Mouse (Mus musculus): ENCODE data around the gene Rpa1. TPM values are rescaled to one million over a fixed set of nuclear protein-coding genes. Genes with fewer than 3 reads are reported as not detected.
A peak's percentile ranks its signal among the peaks of the same experiment; 100 is the strongest.

The Rpa1 gene
- polyA plus RNA-seq, 1 experiment, result 17.1 TPM

DNA sequence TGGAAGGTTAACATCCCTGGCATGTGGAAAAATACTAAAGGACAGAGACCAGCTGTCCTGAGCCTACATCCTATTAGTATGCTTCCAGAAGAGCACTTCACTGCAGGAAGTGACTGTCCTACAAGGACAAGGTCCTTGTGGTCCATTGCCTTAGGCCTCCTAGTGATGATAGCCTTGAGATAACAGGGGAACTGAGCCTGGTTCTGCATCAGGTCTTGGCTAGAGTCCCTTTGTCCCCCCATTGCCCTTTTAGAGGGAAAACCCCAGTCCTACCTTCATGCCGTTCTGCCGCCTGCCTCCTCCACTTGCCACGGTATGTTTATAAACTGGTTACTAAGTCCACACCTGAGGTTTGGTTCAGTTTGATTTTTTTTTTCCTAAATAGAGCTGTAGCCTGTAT is 85.9 kb downstream of the Rpa1 start:
- Histone ChIP-seq H3K4me3 (replicated peaks; ENCODE audit: extremely low read depth, low read depth, low read length) (no peak overlapping the region), H3K4me1 (ENCODE audit: control insufficient read depth, insufficient read depth, low read length) (peaks cover 3% of the 10 kb centered on the region; the same call in 1 of the 2 replicates)
- DNase-seq, result no peak
- no peak for TF ChIP-seq POLR2A (IDR thresholded peaks at IDR 0.05; ENCODE audit: borderline replicate concordance, extremely low read depth, low read depth, low read length)
- no peak for TF ChIP-seq CTCF (IDR thresholded peaks at IDR 0.05; ENCODE audit: insufficient read depth, low read length)
- WGBS, result 68% methylated on average over 3 of the region's 3 CpGs

DNA sequence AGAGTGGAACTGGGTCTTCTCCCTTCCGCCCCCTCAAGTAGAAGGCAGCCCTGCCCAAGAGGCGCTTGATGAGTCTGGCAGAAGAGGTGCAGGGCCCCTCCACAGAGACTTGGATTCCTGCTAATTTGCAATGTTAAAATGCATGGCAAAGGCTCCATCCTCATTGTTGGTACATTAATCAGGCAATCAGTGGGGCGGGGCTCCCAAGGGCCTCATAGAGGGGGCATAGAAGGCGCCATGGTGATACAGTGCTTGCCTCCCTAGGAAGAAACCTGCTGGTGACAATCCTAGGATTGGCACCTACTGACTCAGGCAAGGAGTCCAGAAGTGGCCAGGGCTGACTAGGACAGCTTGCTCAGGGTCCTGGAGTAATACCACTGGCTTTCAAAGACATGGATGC is 86.4 kb downstream of the Rpa1 start:
- DNase-seq, result no peak
- WGBS, result 94% methylated on average over 4 of the region's 4 CpGs
- TF ChIP-seq POLR2A (IDR thresholded peaks at IDR 0.05; ENCODE audit: borderline replicate concordance, extremely low read depth, low read depth, low read length) (no peak), CTCF (IDR thresholded peaks at IDR 0.05; ENCODE audit: insufficient read depth, low read length) (no peak)
- Histone ChIP-seq H3K4me1 (ENCODE audit: control insufficient read depth, insufficient read depth, low read length) (peaks cover 3% of the 10 kb centered on the region; the same call in 1 of the 2 replicates), H3K4me3 (replicated peaks; ENCODE audit: extremely low read depth, low read depth, low read length) (no peak overlapping the region)

DNA sequence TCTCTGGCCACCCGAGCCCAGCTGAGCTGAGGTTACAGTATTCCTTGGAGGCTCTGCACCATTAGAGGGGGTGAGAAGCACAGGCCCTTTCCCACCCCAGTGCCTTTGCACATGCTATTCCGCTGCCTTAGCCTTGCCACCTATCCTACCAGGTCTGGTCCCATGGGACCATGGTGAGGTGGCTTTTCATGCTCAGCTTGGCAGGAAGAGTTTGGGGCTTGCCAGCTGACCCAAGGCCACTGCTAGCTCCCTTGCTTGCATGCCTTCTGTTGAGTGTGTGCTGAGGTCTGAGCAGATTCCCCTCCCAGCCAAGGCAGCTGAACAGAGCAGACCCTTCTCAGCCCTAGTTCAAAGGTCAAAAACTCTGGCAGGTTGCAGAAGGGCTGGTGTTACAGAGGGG is 87.1 kb downstream of the Rpa1 start:
- Histone ChIP-seq H3K4me1 (ENCODE audit: control insufficient read depth, insufficient read depth, low read length) (peaks cover 3% of the 10 kb centered on the region; the same call in 1 of the 2 replicates), H3K4me3 (replicated peaks; ENCODE audit: extremely low read depth, low read depth, low read length) (no peak overlapping the region)
- 82% methylated on average over 2 of the region's 2 CpGs for WGBS
- DNase-seq, result no peak
- TF ChIP-seq CTCF (IDR thresholded peaks at IDR 0.05; ENCODE audit: insufficient read depth, low read length), result no peak
- TF ChIP-seq POLR2A (IDR thresholded peaks at IDR 0.05; ENCODE audit: borderline replicate concordance, extremely low read depth, low read depth, low read length), result no peak

DNA sequence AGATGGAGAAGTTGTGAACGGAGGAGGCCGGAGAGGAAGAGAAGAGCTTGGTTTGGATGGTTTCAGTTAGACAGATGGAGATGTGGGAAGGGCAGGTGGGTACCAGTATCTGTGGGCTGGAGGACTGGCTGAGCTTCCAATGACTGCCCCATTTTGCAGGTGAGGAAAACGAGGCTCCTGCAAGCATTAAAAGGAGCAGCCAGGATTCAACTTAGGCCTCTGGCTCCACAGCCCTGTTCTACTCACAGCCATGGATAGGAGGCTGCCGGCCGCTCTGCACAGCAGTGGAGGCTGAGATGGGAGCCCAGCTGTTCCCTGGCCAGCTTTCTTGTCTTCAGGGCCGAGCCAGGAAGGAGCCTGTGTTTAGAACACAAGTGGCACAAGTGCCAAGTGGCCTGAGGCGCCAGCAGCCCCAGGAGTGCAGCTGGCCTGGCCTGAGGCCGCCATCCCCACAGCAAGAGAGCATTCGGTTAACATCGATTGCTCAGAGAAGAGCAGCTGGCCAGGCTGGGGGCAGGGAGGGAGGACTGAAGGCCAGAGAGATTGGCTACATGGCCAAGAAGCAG is 88.0 kb downstream of the Rpa1 start:
- H3K4me1 ChIP-seq (ENCODE audit: control insufficient read depth, insufficient read depth, low read length), result peaks cover 5% of the 10 kb centered on the region; the same call in 1 of the 2 replicates
- 58% methylated on average over 10 of the region's 10 CpGs for whole genome bisulfite sequencing
- no peak for DNase-seq
- no peak overlapping the region for H3K4me3 ChIP-seq (replicated peaks; ENCODE audit: extremely low read depth, low read depth, low read length)
- TF ChIP-seq POLR2A (IDR thresholded peaks at IDR 0.05; ENCODE audit: borderline replicate concordance, extremely low read depth, low read depth, low read length), result no peak
- no peak for TF ChIP-seq CTCF (IDR thresholded peaks at IDR 0.05; ENCODE audit: insufficient read depth, low read length)

DNA sequence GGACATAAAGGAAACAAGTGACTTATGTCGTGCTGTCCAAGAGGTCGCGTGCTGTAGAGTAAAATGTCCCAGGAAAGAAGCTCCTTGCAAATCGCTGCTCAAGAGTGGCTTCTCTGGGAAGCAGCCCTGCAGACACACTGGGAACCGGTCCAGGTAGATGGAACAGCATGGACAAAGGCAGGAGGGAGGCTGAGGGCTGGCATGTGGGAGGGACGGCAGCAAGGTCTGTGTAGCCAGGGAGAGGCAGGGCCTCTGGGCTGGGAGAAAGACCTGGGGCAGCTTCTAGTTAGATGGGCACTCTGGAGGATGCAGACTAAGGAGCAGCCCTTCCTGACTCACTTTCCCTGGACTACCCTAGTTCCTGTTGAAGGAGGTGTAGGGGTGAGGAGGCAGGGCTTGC is 88.7 kb downstream of the Rpa1 start:
- TF ChIP-seq CTCF (IDR thresholded peaks at IDR 0.05; ENCODE audit: insufficient read depth, low read length), result no peak
- no peak for TF ChIP-seq POLR2A (IDR thresholded peaks at IDR 0.05; ENCODE audit: borderline replicate concordance, extremely low read depth, low read depth, low read length)
- WGBS, result 66% methylated on average over 6 of the region's 6 CpGs
- no peak overlapping the region for H3K4me3 ChIP-seq (replicated peaks; ENCODE audit: extremely low read depth, low read depth, low read length)
- no peak for DNase-seq
- H3K4me1 ChIP-seq (ENCODE audit: control insufficient read depth, insufficient read depth, low read length), result peaks cover 10% of the 10 kb centered on the region

DNA sequence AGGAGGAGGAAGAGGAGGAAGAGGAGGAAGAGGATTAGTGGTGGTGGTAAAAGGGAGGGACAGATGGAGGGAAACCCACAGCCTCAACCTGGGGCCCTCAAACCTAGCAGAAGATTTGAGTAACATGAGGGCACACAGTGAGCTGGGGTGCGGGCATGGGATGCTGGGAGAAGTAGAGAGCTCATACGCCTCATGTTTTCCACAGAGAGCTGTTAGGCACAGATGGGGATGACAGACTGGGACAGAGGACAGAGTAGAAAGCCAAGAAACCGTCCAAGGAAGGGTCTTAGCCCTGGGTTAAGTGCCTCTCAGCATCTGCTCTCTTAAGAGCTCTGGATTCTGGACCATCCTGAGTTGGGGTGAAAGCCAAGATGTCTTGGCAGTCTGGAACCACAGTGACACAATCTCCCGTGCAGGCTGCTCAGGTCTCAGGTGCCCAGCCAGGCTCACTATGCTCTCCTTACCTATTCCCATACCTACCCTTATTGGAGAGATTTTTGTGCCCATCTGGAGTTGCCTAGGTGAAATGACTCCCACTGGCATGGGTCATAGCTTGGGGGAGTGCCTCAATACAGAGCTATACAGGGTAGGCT is 91.0 kb downstream of the Rpa1 start:
- DNase-seq, result no peak
- Histone ChIP-seq H3K4me1 (ENCODE audit: control insufficient read depth, insufficient read depth, low read length) (peaks cover 7% of the 10 kb centered on the region; the same call in 1 of the 2 replicates), H3K4me3 (replicated peaks; ENCODE audit: extremely low read depth, low read depth, low read length) (no peak overlapping the region)
- TF ChIP-seq POLR2A (IDR thresholded peaks at IDR 0.05; ENCODE audit: borderline replicate concordance, extremely low read depth, low read depth, low read length), result no peak
- no peak for TF ChIP-seq CTCF (IDR thresholded peaks at IDR 0.05; ENCODE audit: insufficient read depth, low read length)
- 84% methylated on average over 4 of the region's 4 CpGs for WGBS

DNA sequence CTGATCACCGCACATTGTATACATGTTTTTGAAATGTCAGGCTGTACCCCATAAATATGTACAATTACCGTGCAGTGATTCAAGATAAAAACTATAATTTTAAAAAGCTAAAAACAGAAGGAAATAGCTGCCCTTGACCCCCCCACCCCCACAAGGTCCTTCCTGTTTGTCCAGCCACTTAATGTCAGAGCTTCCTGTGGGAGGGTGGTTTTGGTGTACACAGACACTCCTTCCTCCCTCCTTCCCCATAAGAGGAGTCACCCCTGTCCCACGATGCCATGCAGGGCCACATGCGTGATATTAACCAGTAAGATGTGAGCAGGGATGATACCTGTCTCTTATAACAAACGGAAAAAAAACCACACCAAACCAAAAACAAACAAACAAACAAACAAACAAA is 92.8 kb downstream of the Rpa1 start:
- TF ChIP-seq POLR2A (IDR thresholded peaks at IDR 0.05; ENCODE audit: borderline replicate concordance, extremely low read depth, low read depth, low read length) (no peak), CTCF (IDR thresholded peaks at IDR 0.05; ENCODE audit: insufficient read depth, low read length) (no peak)
- Histone ChIP-seq H3K4me3 (replicated peaks; ENCODE audit: extremely low read depth, low read depth, low read length) (no peak overlapping the region), H3K4me1 (ENCODE audit: control insufficient read depth, insufficient read depth, low read length) (peaks cover 7% of the 10 kb centered on the region; the same call in 1 of the 2 replicates)
- DNase-seq, result no peak
- WGBS, result 47% methylated on average over 5 of the region's 5 CpGs

DNA sequence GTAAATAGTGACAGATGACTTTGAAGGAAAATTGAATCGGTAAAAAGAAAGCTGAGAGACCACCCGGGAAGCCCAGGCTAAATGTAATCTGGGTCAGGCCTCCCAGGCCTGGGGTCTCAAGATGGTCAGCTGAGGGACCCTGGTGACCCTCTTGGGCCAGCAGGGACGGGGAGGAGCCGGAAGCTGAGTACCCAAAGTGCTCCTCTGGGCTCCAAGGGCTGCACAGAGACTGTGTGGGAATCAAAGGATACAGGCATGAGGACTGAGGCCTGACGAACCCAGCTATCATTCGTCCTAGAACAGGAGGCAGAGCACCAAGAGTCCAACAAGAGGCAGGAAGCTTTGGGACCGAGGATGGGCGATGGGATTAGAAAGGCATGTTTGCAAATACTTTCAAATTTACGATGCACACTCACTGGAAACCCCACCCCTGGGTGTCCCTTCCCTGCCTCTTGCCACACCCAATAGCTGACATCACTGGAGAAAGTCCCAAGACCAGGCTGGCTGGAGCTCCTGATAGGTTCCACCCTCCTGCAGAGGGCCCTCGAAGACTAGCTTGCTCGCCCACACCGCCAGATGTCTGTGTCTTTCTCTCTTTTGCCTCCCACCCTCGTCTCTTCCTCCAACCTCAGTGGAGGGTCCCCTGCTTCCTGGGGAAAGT is 93.7 kb downstream of the Rpa1 start:
- H3K4me3 ChIP-seq (replicated peaks; ENCODE audit: extremely low read depth, low read depth, low read length), result no peak overlapping the region
- 0 out of 2 replicates have a peak, but pooled peaks have one; percentile 19 for TF ChIP-seq CTCF (IDR thresholded peaks at IDR 0.05; ENCODE audit: insufficient read depth, low read length)
- peak; percentile 23; the same call in 1 of the 2 replicates for TF ChIP-seq POLR2A (IDR thresholded peaks at IDR 0.05; ENCODE audit: borderline replicate concordance, extremely low read depth, low read depth, low read length)
- DNase-seq, result peak; percentile 50
- 41% methylated on average over 13 of the region's 13 CpGs for WGBS
- peaks cover 7% of the 10 kb centered on the region; the same call in 1 of the 2 replicates for H3K4me1 ChIP-seq (ENCODE audit: control insufficient read depth, insufficient read depth, low read length)

DNA sequence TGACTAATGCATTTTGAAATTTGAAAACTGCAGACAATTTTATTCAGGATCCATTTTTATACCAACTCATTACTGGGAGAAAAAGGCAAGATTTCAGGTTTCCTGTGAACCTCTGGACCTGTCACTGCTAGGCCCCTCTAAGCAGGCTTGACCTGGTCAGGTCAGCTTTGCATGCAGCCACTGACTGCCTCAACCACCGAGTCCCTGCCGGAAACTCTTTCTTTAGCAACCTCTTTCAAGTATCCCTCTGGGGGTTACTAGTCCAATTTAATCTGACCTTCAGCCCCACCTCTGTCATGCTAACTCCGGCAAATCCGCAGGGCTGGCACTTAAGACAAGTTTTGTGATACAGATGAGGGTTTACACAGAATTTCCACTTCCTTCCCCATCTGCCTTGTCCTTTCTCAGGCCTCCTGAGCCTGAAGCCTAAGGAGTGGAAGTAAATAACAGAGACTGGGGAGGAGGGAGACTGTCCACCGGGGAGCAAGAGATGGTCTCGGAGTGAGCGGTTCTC is 96.5 kb downstream of the Rpa1 start:
- Histone ChIP-seq H3K4me3 (replicated peaks; ENCODE audit: extremely low read depth, low read depth, low read length) (no peak overlapping the region), H3K4me1 (ENCODE audit: control insufficient read depth, insufficient read depth, low read length) (peaks cover 7% of the 10 kb centered on the region; the same call in 1 of the 2 replicates)
- WGBS, result 55% methylated on average over 7 of the region's 7 CpGs
- DNase-seq, result no peak
- no peak for TF ChIP-seq POLR2A (IDR thresholded peaks at IDR 0.05; ENCODE audit: borderline replicate concordance, extremely low read depth, low read depth, low read length)
- TF ChIP-seq CTCF (IDR thresholded peaks at IDR 0.05; ENCODE audit: insufficient read depth, low read length), result no peak

Data from lung, adult 2 months (tissue).